Mouse (Mus musculus): ENCODE data around the gene Omt2b.

- no peak for TF ChIP-seq EP300 (IDR thresholded peaks at IDR 0.05; ENCODE audit: low read depth)
- TF ChIP-seq CTCF (IDR thresholded peaks at IDR 0.05; ENCODE audit: low read depth) = no peak
Measured at GRCm38 (mm10) chr9:78375486-78375885, 48.1 kb downstream of the Omt2b start.
